Mouse (Mus musculus): ENCODE measurements at regions not wholly inside any gene's neighbourhood (a gene's known extent, or its start where the extent isn't known, plus 50 kb on each side); places are given as distances from the start of the nearest gene placed in this dataset.
"Not testable (repeated sequence)": the region's sequence is repeated elsewhere in the genome, so short reads cannot be mapped to it uniquely, and the experiment has no call there.

- no peak for DNase-seq (ENCODE audit: extremely low spot score)
Measured at GRCm38 (mm10) chr10:33715701-33716250, 70.7 kb downstream of the Sult3a2 start.

- DNase-seq (ENCODE audit: extremely low spot score): not testable (repeated sequence)
Measured at GRCm38 (mm10) chr10:33708656-33709055, 77.8 kb downstream of the Sult3a2 start.

DNA sequence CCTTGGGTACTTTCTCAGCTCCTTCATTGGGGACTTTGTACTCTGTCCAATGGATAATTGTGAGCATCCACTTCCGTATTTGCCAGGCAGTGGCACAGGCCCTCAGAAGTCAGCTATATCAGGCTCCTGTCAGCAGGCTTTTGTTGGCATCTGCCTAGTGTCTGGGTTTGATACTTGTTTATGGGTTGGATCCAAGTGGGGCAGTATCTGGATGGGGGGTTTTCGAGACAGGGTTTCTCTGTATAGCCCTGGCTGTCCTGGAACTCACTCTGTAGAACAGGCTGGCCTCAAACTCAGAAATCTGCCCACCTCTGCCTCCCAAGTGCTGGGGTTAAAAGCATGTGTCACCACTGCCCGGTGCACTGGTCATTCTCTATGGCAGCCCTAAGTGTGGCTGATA, 79.7 kb upstream of the Clvs2 start:
- DNase-seq (ENCODE audit: extremely low spot score): not testable (repeated sequence)

- peak; percentile 28 for DNase-seq (ENCODE audit: extremely low spot score)
Measured at GRCm38 (mm10) chr10:33703420-33703819, 78.9 kb upstream of the Clvs2 start.

Data from embryo, embryonic 9.5 days (tissue).